Mouse (Mus musculus): Measurements from ENCODE around the gene Wdfy1. TPM values are rescaled to one million over a fixed set of nuclear protein-coding genes. Genes with fewer than 3 reads are reported as not detected.

Gene Wdfy1
- polyA plus RNA-seq, 2 experiments = 20.8 to 31.1 TPM

GRCm38 (mm10) chr1:79692482-79692881 lies 83.5 kb downstream of the Wdfy1 start:
- H3K4me3 ChIP-seq (replicated peaks; ENCODE audit: low read length) = no peak overlapping the region
- no peak overlapping the region for H3K9ac ChIP-seq (ENCODE audit: low read depth, low read length, severe bottlenecking)
- H3K9me3 ChIP-seq (ENCODE audit: control insufficient read depth, low read length) = no peaks in the 10 kb centered on the region
- no peaks in the 10 kb centered on the region for H3K36me3 ChIP-seq (ENCODE audit: control insufficient read depth, insufficient read depth, low read length)
- H3K27ac ChIP-seq (replicated peaks; ENCODE audit: low read depth, low read length) = no peak overlapping the region
- H3K4me1 ChIP-seq (ENCODE audit: control insufficient read depth, insufficient read depth, low read length) = no peaks in the 10 kb centered on the region
- no peak for TF ChIP-seq POLR2A (IDR thresholded peaks at IDR 0.05; ENCODE audit: borderline replicate concordance, extremely low read depth, insufficient read depth, insufficient read length)
- no peak for ATAC-seq (ENCODE audit: low FRiP score, low read depth)
- DNase-seq (ENCODE audit: low spot score) = no peak
- H3K4me2 ChIP-seq (replicated peaks; ENCODE audit: low read depth, low read length, severe bottlenecking) = no peak overlapping the region
- WGBS = 67% methylated on average over 3 of the region's 3 CpGs
- no peaks in the 10 kb centered on the region for H3K27me3 ChIP-seq (ENCODE audit: control insufficient read depth, insufficient read depth, low read length)

GRCm38 (mm10) chr1:79687254-79687653 lies 88.7 kb downstream of the Wdfy1 start:
- DNase-seq (ENCODE audit: low spot score) (no peak), ATAC-seq (ENCODE audit: low FRiP score, low read depth) (no peak)
- H3K9ac ChIP-seq (ENCODE audit: low read depth, low read length, severe bottlenecking) = no peak overlapping the region
- no peak overlapping the region for H3K27ac ChIP-seq (replicated peaks; ENCODE audit: low read depth, low read length)
- H3K36me3 ChIP-seq (ENCODE audit: control insufficient read depth, insufficient read depth, low read length) = no peaks in the 10 kb centered on the region
- no peak overlapping the region for H3K4me3 ChIP-seq (replicated peaks; ENCODE audit: low read length)
- H3K9me3 ChIP-seq (ENCODE audit: control insufficient read depth, low read length) = no peaks in the 10 kb centered on the region
- TF ChIP-seq POLR2A (IDR thresholded peaks at IDR 0.05; ENCODE audit: borderline replicate concordance, extremely low read depth, insufficient read depth, insufficient read length) = no peak
- H3K4me2 ChIP-seq (replicated peaks; ENCODE audit: low read depth, low read length, severe bottlenecking) = no peak overlapping the region
- H3K4me1 ChIP-seq (ENCODE audit: control insufficient read depth, insufficient read depth, low read length) = no peaks in the 10 kb centered on the region
- WGBS = 79% methylated on average over 1 of the region's 1 CpGs
- no peaks in the 10 kb centered on the region for H3K27me3 ChIP-seq (ENCODE audit: control insufficient read depth, insufficient read depth, low read length)

GRCm38 (mm10) chr1:79684027-79684426 lies 91.9 kb downstream of the Wdfy1 start:
- Histone ChIP-seq H3K27me3 (ENCODE audit: control insufficient read depth, insufficient read depth, low read length) (no peaks in the 10 kb centered on the region), H3K4me1 (ENCODE audit: control insufficient read depth, insufficient read depth, low read length) (no peaks in the 10 kb centered on the region), H3K4me2 (replicated peaks; ENCODE audit: low read depth, low read length, severe bottlenecking) (no peak overlapping the region), H3K36me3 (ENCODE audit: control insufficient read depth, insufficient read depth, low read length) (no peaks in the 10 kb centered on the region), H3K4me3 (replicated peaks; ENCODE audit: low read length) (no peak overlapping the region), H3K9ac (ENCODE audit: low read depth, low read length, severe bottlenecking) (no peak overlapping the region), H3K9me3 (ENCODE audit: control insufficient read depth, low read length) (no peaks in the 10 kb centered on the region), H3K27ac (replicated peaks; ENCODE audit: low read depth, low read length) (no peak overlapping the region)
- no peak for DNase-seq (ENCODE audit: low spot score)
- no peak for TF ChIP-seq POLR2A (IDR thresholded peaks at IDR 0.05; ENCODE audit: borderline replicate concordance, extremely low read depth, insufficient read depth, insufficient read length)
- ATAC-seq (ENCODE audit: low FRiP score, low read depth) = no peak

DNA sequence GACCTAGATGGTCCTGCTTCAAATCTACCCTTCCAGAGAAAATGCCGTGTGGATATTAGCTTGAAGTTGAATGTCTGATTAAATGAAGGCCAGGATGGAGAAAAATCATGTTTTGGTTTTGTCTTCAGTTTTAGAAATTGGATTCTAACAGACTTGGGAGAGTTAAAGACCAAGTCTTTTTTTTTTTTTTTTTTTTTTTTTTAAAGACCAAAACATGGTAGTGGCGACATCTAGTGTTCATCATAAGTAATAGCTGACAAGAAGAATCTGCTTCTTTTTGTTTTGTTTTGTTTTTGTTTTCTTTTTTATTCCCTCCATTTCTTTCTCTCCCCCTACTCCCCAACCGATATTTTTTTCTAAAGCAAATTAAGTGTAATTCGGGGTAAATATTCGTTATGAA lies 93.0 kb downstream of the Wdfy1 start:
- H3K4me1 ChIP-seq (ENCODE audit: control insufficient read depth, insufficient read depth, low read length) = no peaks in the 10 kb centered on the region
- H3K4me2 ChIP-seq (replicated peaks; ENCODE audit: low read depth, low read length, severe bottlenecking) = no peak overlapping the region
- no peak overlapping the region for H3K27ac ChIP-seq (replicated peaks; ENCODE audit: low read depth, low read length)
- H3K27me3 ChIP-seq (ENCODE audit: control insufficient read depth, insufficient read depth, low read length) = no peaks in the 10 kb centered on the region
- no peaks in the 10 kb centered on the region for H3K9me3 ChIP-seq (ENCODE audit: control insufficient read depth, low read length)
- ATAC-seq (ENCODE audit: low FRiP score, low read depth) (no peak), DNase-seq (ENCODE audit: low spot score) (peak; percentile 23)
- H3K36me3 ChIP-seq (ENCODE audit: control insufficient read depth, insufficient read depth, low read length) = no peaks in the 10 kb centered on the region
- no peak overlapping the region for H3K9ac ChIP-seq (ENCODE audit: low read depth, low read length, severe bottlenecking)
- H3K4me3 ChIP-seq (replicated peaks; ENCODE audit: low read length) = no peak overlapping the region
- 15% methylated on average over 5 of the region's 5 CpGs for WGBS
- no peak for TF ChIP-seq POLR2A (IDR thresholded peaks at IDR 0.05; ENCODE audit: borderline replicate concordance, extremely low read depth, insufficient read depth, insufficient read length)

DNA sequence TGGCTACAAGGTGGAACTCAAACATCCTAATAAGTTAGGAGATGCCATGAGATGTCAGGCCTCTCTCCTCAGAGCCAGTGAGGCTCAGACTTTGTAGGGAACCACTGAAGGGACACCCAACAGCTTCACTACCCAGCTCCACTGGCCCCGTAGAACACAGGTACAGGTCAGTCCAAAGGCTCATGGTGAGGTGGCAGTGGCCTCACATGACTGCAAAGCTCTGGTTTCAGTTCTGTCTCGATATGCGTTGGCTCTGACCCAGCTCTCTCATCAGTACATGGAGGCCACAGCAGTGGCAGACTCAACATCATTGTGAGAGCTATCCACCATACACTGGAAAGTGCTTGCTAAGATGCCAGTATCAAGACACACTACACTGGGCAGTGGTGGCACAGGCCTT lies 95.2 kb downstream of the Wdfy1 start:
- no peak for DNase-seq (ENCODE audit: low spot score)
- no peak overlapping the region for H3K27ac ChIP-seq (replicated peaks; ENCODE audit: low read depth, low read length)
- H3K27me3 ChIP-seq (ENCODE audit: control insufficient read depth, insufficient read depth, low read length) = no peaks in the 10 kb centered on the region
- no peak overlapping the region for H3K9ac ChIP-seq (ENCODE audit: low read depth, low read length, severe bottlenecking)
- WGBS = 93% methylated on average over 3 of the region's 3 CpGs
- no peak for ATAC-seq (ENCODE audit: low FRiP score, low read depth)
- H3K4me2 ChIP-seq (replicated peaks; ENCODE audit: low read depth, low read length, severe bottlenecking) = no peak overlapping the region
- no peak for TF ChIP-seq POLR2A (IDR thresholded peaks at IDR 0.05; ENCODE audit: borderline replicate concordance, extremely low read depth, insufficient read depth, insufficient read length)
- H3K36me3 ChIP-seq (ENCODE audit: control insufficient read depth, insufficient read depth, low read length) = no peaks in the 10 kb centered on the region
- H3K4me3 ChIP-seq (replicated peaks; ENCODE audit: low read length) = no peak overlapping the region
- no peaks in the 10 kb centered on the region for H3K9me3 ChIP-seq (ENCODE audit: control insufficient read depth, low read length)
- H3K4me1 ChIP-seq (ENCODE audit: control insufficient read depth, insufficient read depth, low read length) = no peaks in the 10 kb centered on the region

DNA sequence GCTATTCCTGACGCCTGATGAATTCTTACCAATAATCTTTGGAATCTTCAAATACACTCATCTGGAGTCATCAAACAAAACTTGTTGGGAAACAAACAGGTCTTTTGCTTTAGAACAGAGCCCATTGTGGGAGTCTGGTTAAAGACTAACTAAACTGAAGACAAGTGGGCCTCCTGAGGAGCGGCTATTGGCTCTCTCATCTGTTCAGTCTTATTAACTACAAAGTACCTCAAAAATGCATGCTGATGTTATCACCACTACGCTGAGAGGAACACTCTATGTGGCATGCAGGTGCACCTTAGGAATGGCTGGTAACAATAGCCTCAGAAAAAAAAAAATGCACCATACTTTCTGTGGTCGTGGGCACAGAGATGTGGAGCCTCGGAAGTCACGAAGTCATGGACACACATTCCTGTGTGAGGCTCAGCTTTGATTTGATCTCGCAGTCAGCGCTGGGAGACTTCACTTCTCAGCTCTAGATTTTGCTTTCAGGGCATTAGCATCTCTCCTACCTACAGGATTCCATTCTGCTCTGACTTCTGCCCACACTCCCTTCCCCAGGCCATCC lies 97.7 kb downstream of the Wdfy1 start:
- ATAC-seq (ENCODE audit: low FRiP score, low read depth) (no peak), DNase-seq (ENCODE audit: low spot score) (no peak)
- no peaks in the 10 kb centered on the region for H3K9me3 ChIP-seq (ENCODE audit: control insufficient read depth, low read length)
- H3K4me3 ChIP-seq (replicated peaks; ENCODE audit: low read length) = no peak overlapping the region
- H3K9ac ChIP-seq (ENCODE audit: low read depth, low read length, severe bottlenecking) = no peak overlapping the region
- H3K36me3 ChIP-seq (ENCODE audit: control insufficient read depth, insufficient read depth, low read length) = no peaks in the 10 kb centered on the region
- TF ChIP-seq POLR2A (IDR thresholded peaks at IDR 0.05; ENCODE audit: borderline replicate concordance, extremely low read depth, insufficient read depth, insufficient read length) = no peak
- WGBS = 80% methylated on average over 8 of the region's 8 CpGs
- H3K4me1 ChIP-seq (ENCODE audit: control insufficient read depth, insufficient read depth, low read length) = no peaks in the 10 kb centered on the region
- no peak overlapping the region for H3K4me2 ChIP-seq (replicated peaks; ENCODE audit: low read depth, low read length, severe bottlenecking)
- H3K27me3 ChIP-seq (ENCODE audit: control insufficient read depth, insufficient read depth, low read length) = no peaks in the 10 kb centered on the region; the same call in 1 of the 2 replicates
- no peak overlapping the region for H3K27ac ChIP-seq (replicated peaks; ENCODE audit: low read depth, low read length)
